Mouse (Mus musculus): ENCODE data around the gene Itgb5.

- TF ChIP-seq EP300 (IDR thresholded peaks at IDR 0.05; ENCODE audit: insufficient read depth, low read depth, low read length) (no peak), POLR2A (IDR thresholded peaks at IDR 0.05; ENCODE audit: insufficient read depth, low read length) (no peak)
Measured at GRCm38 (mm10) chr16:33862406-33862805, 32.9 kb downstream of the Itgb5 start.
